Mouse (Mus musculus): ENCODE measurements at regions not wholly inside any gene's neighbourhood (a gene's known extent, or its start where the extent isn't known, plus 50 kb on each side); places are given as distances from the start of the nearest gene placed in this dataset.

DNA sequence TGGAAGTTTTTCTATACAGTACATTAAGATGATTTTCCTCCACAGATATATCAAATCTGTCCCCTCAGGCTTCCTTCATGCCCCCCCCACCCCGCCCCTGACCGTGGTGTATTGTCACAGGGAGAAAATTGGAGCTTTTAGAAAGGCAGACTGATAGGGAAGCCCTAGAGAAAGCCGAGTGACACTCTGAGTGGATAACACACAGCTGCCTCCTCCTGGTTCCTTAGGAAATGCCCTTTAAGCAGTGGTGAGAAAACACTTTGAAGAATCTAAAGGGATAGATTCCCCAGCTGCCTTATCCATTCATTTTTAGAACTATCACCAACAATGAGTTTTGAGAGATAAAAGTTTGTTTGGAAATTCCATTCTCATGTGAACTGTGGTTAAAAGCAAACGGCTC lies 147.0 kb upstream of the Nt5c1b start:
- TF ChIP-seq MAFK (IDR thresholded peaks at IDR 0.05; ENCODE audit: insufficient read depth, low read depth, low read length) (no peak), HCFC1 (IDR thresholded peaks at IDR 0.05; ENCODE audit: borderline replicate concordance, insufficient read depth, low read length) (no peak)

Data from ES-E14 (cell line).